Mouse (Mus musculus): ENCODE results near the gene Col4a6. TPM values are rescaled to one million over a fixed set of nuclear protein-coding genes. Genes with fewer than 3 reads are reported as not detected.

Gene Col4a6
- polyA plus RNA-seq, 1 experiment = 0.01 TPM

- Histone ChIP-seq H3K36me3 (ENCODE audit: control insufficient read depth, insufficient read depth) (no peaks in the 10 kb centered on the region), H3K4me3 (ENCODE audit: insufficient read depth, poor library complexity, severe bottlenecking) (no peak overlapping the region), H3K27me3 (ENCODE audit: control insufficient read depth, insufficient read depth, insufficient read length) (no peaks in the 10 kb centered on the region), H3ac (ENCODE audit: control insufficient read depth, insufficient read length, low read depth) (no peak overlapping the region), H3K79me3 (ENCODE audit: low read depth) (no peaks in the 10 kb centered on the region), H3K79me2 (ENCODE audit: control insufficient read depth, insufficient read depth) (no peaks in the 10 kb centered on the region)
- TF ChIP-seq CEBPB (IDR thresholded peaks at IDR 0.05; ENCODE audit: low read depth) (no peak), FOSL1 (IDR thresholded peaks at IDR 0.05; ENCODE audit: insufficient read depth, low read length, poor library complexity, severe bottlenecking) (no peak), USF1 (IDR thresholded peaks at IDR 0.05; ENCODE audit: low read depth) (no peak), MYOD1 (IDR thresholded peaks at IDR 0.05; ENCODE audit: control insufficient read depth, insufficient read length, low read depth) (no peak), CTCF (IDR thresholded peaks at IDR 0.05; ENCODE audit: control insufficient read depth, insufficient read depth, insufficient read length) (no peak), MYOG (IDR thresholded peaks at IDR 0.05; ENCODE audit: control insufficient read depth, extremely low read depth, insufficient read length) (no peak), MAX (IDR thresholded peaks at IDR 0.05) (no peak)
Measured at GRCm38 (mm10) chrX:141151182-141151581, 322.7 kb downstream of the Col4a6 start.

DNA sequence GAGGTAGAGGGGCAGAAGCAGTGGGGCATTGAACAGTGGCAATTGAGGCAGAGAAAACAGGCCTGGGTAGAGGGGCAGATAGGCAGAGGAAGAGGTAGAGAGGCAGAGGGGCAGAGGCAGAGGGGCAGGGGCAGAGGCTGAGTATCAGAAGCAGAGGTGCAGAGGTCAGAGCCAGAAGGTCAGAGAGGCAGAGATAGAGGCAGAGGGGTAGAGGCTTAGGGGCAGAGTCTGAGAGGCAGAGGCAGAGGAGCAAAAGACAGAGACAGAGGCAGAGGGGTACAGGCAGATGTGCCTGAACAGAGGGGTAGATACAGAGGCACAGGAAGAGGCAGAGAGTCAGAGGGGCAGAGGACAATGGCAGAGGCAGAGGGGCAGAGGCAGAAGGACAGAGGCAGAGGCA is 323.6 kb downstream of the Col4a6 start:
- H3K79me3 ChIP-seq (ENCODE audit: low read depth) = no peaks in the 10 kb centered on the region
- H3K27me3 ChIP-seq (ENCODE audit: control insufficient read depth, insufficient read depth, insufficient read length) = no peaks in the 10 kb centered on the region
- no peaks in the 10 kb centered on the region for H3K36me3 ChIP-seq (ENCODE audit: control insufficient read depth, insufficient read depth)
- H3K4me3 ChIP-seq (ENCODE audit: insufficient read depth, poor library complexity, severe bottlenecking) = no peak overlapping the region
- TF ChIP-seq USF1 (IDR thresholded peaks at IDR 0.05; ENCODE audit: low read depth) (no peak), CTCF (IDR thresholded peaks at IDR 0.05; ENCODE audit: control insufficient read depth, insufficient read depth, insufficient read length) (no peak), MYOG (IDR thresholded peaks at IDR 0.05; ENCODE audit: control insufficient read depth, extremely low read depth, insufficient read length) (no peak)
- no peak overlapping the region for H3ac ChIP-seq (ENCODE audit: control insufficient read depth, insufficient read length, low read depth)
- no peaks in the 10 kb centered on the region for H3K79me2 ChIP-seq (ENCODE audit: control insufficient read depth, insufficient read depth)

- Histone ChIP-seq H3K79me2 (ENCODE audit: control insufficient read depth, insufficient read depth) (no peaks in the 10 kb centered on the region), H3K27me3 (ENCODE audit: control insufficient read depth, insufficient read depth, insufficient read length) (no peaks in the 10 kb centered on the region), H3ac (ENCODE audit: control insufficient read depth, insufficient read length, low read depth) (no peak overlapping the region), H3K4me3 (ENCODE audit: insufficient read depth, poor library complexity, severe bottlenecking) (no peak overlapping the region), H3K36me3 (ENCODE audit: control insufficient read depth, insufficient read depth) (no peaks in the 10 kb centered on the region), H3K79me3 (ENCODE audit: low read depth) (no peaks in the 10 kb centered on the region)
- TF ChIP-seq USF1 (IDR thresholded peaks at IDR 0.05; ENCODE audit: low read depth) (no peak), CTCF (IDR thresholded peaks at IDR 0.05; ENCODE audit: control insufficient read depth, insufficient read depth, insufficient read length) (no peak), MYOG (IDR thresholded peaks at IDR 0.05; ENCODE audit: control insufficient read depth, extremely low read depth, insufficient read length) (no peak), MYOD1 (IDR thresholded peaks at IDR 0.05; ENCODE audit: control insufficient read depth, insufficient read length, low read depth) (no peak), CEBPB (IDR thresholded peaks at IDR 0.05; ENCODE audit: low read depth) (no peak), MAX (IDR thresholded peaks at IDR 0.05) (no peak), FOSL1 (IDR thresholded peaks at IDR 0.05; ENCODE audit: insufficient read depth, low read length, poor library complexity, severe bottlenecking) (no peak)
Measured at GRCm38 (mm10) chrX:141149705-141150104, 324.2 kb downstream of the Col4a6 start.

Other genes with a start within 250 kb of the Col4a6 start
- 5.5 TPM for gene Col4a5, start 1.3 kb upstream of the Col4a6 start, polyA plus RNA-seq (2012; fragmentation: generic; extraction: Trizol)

Measured in C2C12 (cell line).